Mouse (Mus musculus): ENCODE measurements around the gene Zfp12. TPM values are rescaled to one million over a fixed set of nuclear protein-coding genes. Genes with fewer than 3 reads are reported as not detected.

The Zfp12 gene
- total and polyA plus RNA-seq, 3 experiments = 15.2 to 56.3 (median 17.3) TPM

GRCm38 (mm10) chr5:143298391-143298790 is 63.4 kb downstream of the Zfp12 start:
- Histone ChIP-seq H3K4me3 (ENCODE audit: control insufficient read depth in 1 of 2, insufficient read depth in 1 of 2, low read depth in 2 of 2, low read length in 2 of 2) (no peak overlapping the region), H3K79me2 (ENCODE audit: control insufficient read depth, insufficient read depth, low read length, poor library complexity) (peaks cover 3% of the 10 kb centered on the region; the same call in 1 of the 2 replicates), H3K4me1 (ENCODE audit: control insufficient read depth in 1 of 2, insufficient read depth in 2 of 2, low read length in 2 of 2) (no peaks in the 10 kb centered on the region), H3K9me3 (replicated peaks; ENCODE audit: insufficient read depth, low read length) (no peaks in the 10 kb centered on the region), H3K27ac (ENCODE audit: control insufficient read depth, low read depth, low read length) (no peak overlapping the region), H3K9ac (ENCODE audit: control insufficient read depth, low read depth, low read length, poor library complexity, severe bottlenecking) (no peak overlapping the region), H3K27me3 (ENCODE audit: control insufficient read depth in 1 of 2, insufficient read depth in 2 of 2, low read length in 2 of 2) (no peaks in the 10 kb centered on the region), H3K36me3 (ENCODE audit: control insufficient read depth in 1 of 2, insufficient read depth in 2 of 2, low read length in 2 of 2) (peaks cover 0 to 8% of the 10 kb centered on the region in 2 experiments; a peak in 2 of 4 replicates)
- TF ChIP-seq ELF1 (IDR thresholded peaks at IDR 0.05; ENCODE audit: low read depth, low read length) = no peak
- TF ChIP-seq RAD21 (IDR thresholded peaks at IDR 0.05; ENCODE audit: low read depth, low read length) = peak; percentile 26
- peak; percentile 59 to 61 (median 60) for TF ChIP-seq CTCF (IDR thresholded peaks at IDR 0.05 in 2 of 3, conservative IDR thresholded peaks at IDR 0.05 in 1 of 3; ENCODE audit: control insufficient read depth in 1 of 3, insufficient read depth in 1 of 3, low read depth in 2 of 3, low read length in 3 of 3, poor library complexity in 1 of 3, severe bottlenecking in 1 of 3)
- TF ChIP-seq NRF1 (IDR thresholded peaks at IDR 0.05; ENCODE audit: insufficient read depth, low read depth, low read length, poor library complexity, severe bottlenecking) = no peak
- 0 out of 2 replicates have a peak, but pooled peaks have one; percentile 23 for TF ChIP-seq POLR2AphosphoS2 (IDR thresholded peaks at IDR 0.05; ENCODE audit: low read length)
- peak; percentile 62 for TF ChIP-seq USF1 (IDR thresholded peaks at IDR 0.05; ENCODE audit: low read depth, low read length)
- no peak for TF ChIP-seq BHLHE40 (IDR thresholded peaks at IDR 0.05; ENCODE audit: borderline replicate concordance, low read depth, low read length)
- peak; percentile 46 for TF ChIP-seq SMC3 (IDR thresholded peaks at IDR 0.05; ENCODE audit: low read depth, low read length)
- TF ChIP-seq MYB (IDR thresholded peaks at IDR 0.05; ENCODE audit: low read depth, low read length) = no peak
- peak; percentile 44 for DNase-seq (ENCODE audit: low read depth, low spot score)

Other genes with a start within 250 kb of the Zfp12 start
- 16.4 and 17.1 TPM in 2 replicates for gene Rnf216, start 122.2 kb upstream of the Zfp12 start, total RNA-seq (2012; rRNA removed)
- gene Rnf216, start 122.2 kb upstream of the Zfp12 start, polyA plus RNA-seq (2012; ENCODE audit: insufficient read depth in 1 of 2, insufficient read length in 2 of 2, low read depth in 1 of 2, low replicate concordance in 2 of 2, missing spikeins in 1 of 2) = 100 to 1,000 TPM in 1 of 2 experiments, 10 to 100 TPM in 1; 30.8 to 123 TPM
- gene Olfr718-ps1, start 87.6 kb upstream of the Zfp12 start, total RNA-seq (2012; rRNA removed) = 0.07 TPM in 1 of 2 replicates, not detected in the other
- gene Olfr718-ps1, start 87.6 kb upstream of the Zfp12 start, polyA plus RNA-seq (2012; ENCODE audit: insufficient read depth in 1 of 2, insufficient read length in 2 of 2, low read depth in 1 of 2, low replicate concordance in 2 of 2, missing spikeins in 1 of 2) = under 1 TPM in 1 of 2 experiments, not detected in 1; 0.01 TPM
- 5.4 and 7.5 TPM in 2 replicates for gene Rbak, start 54.4 kb upstream of the Zfp12 start, total RNA-seq (2012; rRNA removed)
- gene Rbak, start 54.4 kb upstream of the Zfp12 start, polyA plus RNA-seq (2012; ENCODE audit: insufficient read depth in 1 of 2, insufficient read length in 2 of 2, low read depth in 1 of 2, low replicate concordance in 2 of 2, missing spikeins in 1 of 2) = 1 to 10 TPM in 1 of 2 experiments, not detected in 1; 7.4 TPM
- gene Spdye4b, start 54.1 kb upstream of the Zfp12 start, total RNA-seq (2012; rRNA removed) = not detected in 2 replicates
- gene Spdye4b, start 54.1 kb upstream of the Zfp12 start, polyA plus RNA-seq (2012; ENCODE audit: insufficient read depth in 1 of 2, insufficient read length in 2 of 2, low read depth in 1 of 2, low replicate concordance in 2 of 2, missing spikeins in 1 of 2) = not detected
- gene Spdye4a, start 8.3 kb upstream of the Zfp12 start, total RNA-seq (2012; rRNA removed) = not detected in 2 replicates
- not detected for gene Spdye4a, start 8.3 kb upstream of the Zfp12 start, polyA plus RNA-seq (2012; ENCODE audit: insufficient read depth in 1 of 2, insufficient read length in 2 of 2, low read depth in 1 of 2, low replicate concordance in 2 of 2, missing spikeins in 1 of 2)
- 3.1 and 4.8 TPM in 2 replicates for gene Zfp316, start 34.9 kb downstream of the Zfp12 start, total RNA-seq (2012; rRNA removed)
- gene Zfp316, start 34.9 kb downstream of the Zfp12 start, polyA plus RNA-seq (2012; ENCODE audit: insufficient read depth in 1 of 2, insufficient read length in 2 of 2, low read depth in 1 of 2, low replicate concordance in 2 of 2, missing spikeins in 1 of 2) = 1 to 10 TPM in 1 of 2 experiments, not detected in 1; 4.3 TPM
- gene Zfp853, start 58.5 kb downstream of the Zfp12 start, total RNA-seq (2012; rRNA removed) = 0.08 TPM in 1 of 2 replicates, not detected in the other
- under 1 TPM in 1 of 2 experiments, not detected in 1; 0.14 TPM for gene Zfp853, start 58.5 kb downstream of the Zfp12 start, polyA plus RNA-seq (2012; ENCODE audit: insufficient read depth in 1 of 2, insufficient read length in 2 of 2, low read depth in 1 of 2, low replicate concordance in 2 of 2, missing spikeins in 1 of 2)
- gene E130309D02Rik, start 80.2 kb downstream of the Zfp12 start, total RNA-seq (2012; rRNA removed) = 51.4 and 59.3 TPM in 2 replicates
- gene E130309D02Rik, start 80.2 kb downstream of the Zfp12 start, polyA plus RNA-seq (2012; ENCODE audit: insufficient read depth in 1 of 2, insufficient read length in 2 of 2, low read depth in 1 of 2, low replicate concordance in 2 of 2, missing spikeins in 1 of 2) = 10 to 100 TPM in 1 of 2 experiments, not detected in 1; 92.4 TPM
- gene Zdhhc4, start 94.1 kb downstream of the Zfp12 start, total RNA-seq (2012; rRNA removed) = 16.2 and 17.6 TPM in 2 replicates
- 10 to 100 TPM in 1 of 2 experiments, not detected in 1; 62.1 TPM for gene Zdhhc4, start 94.1 kb downstream of the Zfp12 start, polyA plus RNA-seq (2012; ENCODE audit: insufficient read depth in 1 of 2, insufficient read length in 2 of 2, low read depth in 1 of 2, low replicate concordance in 2 of 2, missing spikeins in 1 of 2)
- gene Grid2ip, start 122.2 kb downstream of the Zfp12 start, total RNA-seq (2012; rRNA removed) = 0.03 TPM in 1 of 2 replicates, not detected in the other
- gene Grid2ip, start 122.2 kb downstream of the Zfp12 start, polyA plus RNA-seq (2012; ENCODE audit: insufficient read depth in 1 of 2, insufficient read length in 2 of 2, low read depth in 1 of 2, low replicate concordance in 2 of 2, missing spikeins in 1 of 2) = not detected
- gene Kdelr2, start 168.7 kb downstream of the Zfp12 start, total RNA-seq (2012; rRNA removed) = 62.5 and 80.5 TPM in 2 replicates
- gene Kdelr2, start 168.7 kb downstream of the Zfp12 start, polyA plus RNA-seq (2012; ENCODE audit: insufficient read depth in 1 of 2, insufficient read length in 2 of 2, low read depth in 1 of 2, low replicate concordance in 2 of 2, missing spikeins in 1 of 2) = 10 to 100 TPM in 1 of 2 experiments, not detected in 1; 94.4 TPM
- 9.0 and 10.4 TPM in 2 replicates for gene Daglb, start 229.4 kb downstream of the Zfp12 start, total RNA-seq (2012; rRNA removed)
- 1 to 10 TPM in 1 of 2 experiments, not detected in 1; 8.9 TPM for gene Daglb, start 229.4 kb downstream of the Zfp12 start, polyA plus RNA-seq (2012; ENCODE audit: insufficient read depth in 1 of 2, insufficient read length in 2 of 2, low read depth in 1 of 2, low replicate concordance in 2 of 2, missing spikeins in 1 of 2)